Mouse (Mus musculus) thymus, adult 2 months (tissue): ENCODE results near the gene Naif1. TPM values are rescaled to one million over a fixed set of nuclear protein-coding genes. Genes with fewer than 3 reads are reported as not detected.

Experiments
- DNase-seq: peaks from one replicate; pipeline ENCODE4 v3.0.0; 2021
- H3K27ac ChIP-seq: fragments of 200-500 bp; 2 replicates; pipeline ENCODE4 v1.5.1; 2012; ENCODE audit warnings: low read length, control low read depth; ENCODE audit not compliant: control insufficient read depth, insufficient read depth
- H3K27me3 ChIP-seq: fragments of 200-500 bp; 2 replicates; pipeline ENCODE4 v1.6.1; 2012; ENCODE audit warnings: mild to moderate bottlenecking, low read length, moderate library complexity, mixed read lengths; ENCODE audit not compliant: control insufficient read depth, insufficient read depth
- H3K36me3 ChIP-seq: fragments of 200-500 bp; 2 replicates; pipeline ENCODE4 v1.6.1; 2012; ENCODE audit warnings: mild to moderate bottlenecking, low read length, moderate library complexity; ENCODE audit not compliant: control insufficient read depth, insufficient read depth
- H3K4me1 ChIP-seq: fragments of 200-500 bp; replicated peaks from 2 replicates; pipeline ENCODE4 v1.6.1; 2012; ENCODE audit warnings: low read length; ENCODE audit not compliant: control insufficient read depth, insufficient read depth
- H3K4me3 ChIP-seq: fragments of 200-500 bp; 2 replicates; pipeline ENCODE4 v1.5.1; 2012; ENCODE audit warnings: mild to moderate bottlenecking, low read length, control low read depth, moderate library complexity; ENCODE audit not compliant: control insufficient read depth, insufficient read depth
- CTCF ChIP-seq: fragments of 200-500 bp; IDR thresholded peaks from 2 replicates; pipeline ENCODE4 v1.5.1; 2012; ENCODE audit warnings: mild to moderate bottlenecking, control low read depth, low read length, moderate library complexity, borderline replicate concordance; ENCODE audit not compliant: control insufficient read depth, poor library complexity, insufficient read depth; ENCODE audit errors: extremely low read depth
- POLR2A ChIP-seq: fragments of 200-500 bp; IDR thresholded peaks from 2 replicates; pipeline ENCODE4 v1.6.1; 2012; ENCODE audit warnings: mild to moderate bottlenecking, low read length, control low read depth, moderate library complexity; ENCODE audit not compliant: control insufficient read depth, poor library complexity, insufficient read depth; ENCODE audit errors: extremely low read depth
- WGBS: fragments of 180-500 bp; shearing (Covaris S2); methylation state at CpG from one replicate; pipeline ENCODE4 v1.1.7; 2018; 5-methylcytosine and 5-hydroxymethylcytosine counted together
- polyA plus RNA-seq: library from polyadenylated mRNA; depleted of rRNA; stranded (reverse); fragments of >200 nt; gene quantifications from 2 replicates; pipeline ENCODE4 v1.2.3, GENCODE M21; 2012

The Naif1 gene
- polyA plus RNA-seq, 1 experiment, result 8.8 TPM

DNA sequence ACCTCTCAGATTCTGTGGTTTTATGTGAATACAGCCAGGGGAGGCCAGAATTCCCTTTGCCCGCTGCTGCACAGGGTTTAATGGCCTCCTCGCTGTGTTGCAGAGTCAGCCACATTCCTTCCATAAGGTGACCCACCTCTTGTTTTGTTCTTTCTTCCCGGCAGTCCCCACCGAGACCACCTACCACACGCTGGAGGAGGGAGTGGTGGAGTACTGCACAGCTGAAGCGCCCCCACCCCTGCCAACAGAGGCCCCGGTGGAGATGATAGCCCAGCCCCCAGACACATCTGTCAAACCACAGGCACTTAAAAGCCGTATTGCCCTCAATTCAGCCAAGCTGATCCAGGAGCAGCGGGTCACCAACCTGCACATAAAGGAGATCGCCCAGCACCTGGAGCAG lies 4.4 kb downstream of the Naif1 start:
- H3K36me3 ChIP-seq, result no peaks in the 10 kb centered on the region
- H3K4me1 ChIP-seq, result peaks cover 27% of the 10 kb centered on the region
- WGBS, result 65% methylated on average over 10 of the region's 10 CpGs
- no peak overlapping the region for H3K27ac ChIP-seq
- H3K4me3 ChIP-seq, result no peak overlapping the region
- no peaks in the 10 kb centered on the region for H3K27me3 ChIP-seq
- no peak for DNase-seq
- TF ChIP-seq CTCF, result no peak
- no peak for TF ChIP-seq POLR2A

GRCm38 (mm10) chr2:32455101-32455500 lies 4.8 kb downstream of the Naif1 start:
- Histone ChIP-seq H3K4me3 (no peak overlapping the region), H3K36me3 (no peaks in the 10 kb centered on the region), H3K4me1 (peaks cover 24% of the 10 kb centered on the region), H3K27ac (no peak overlapping the region), H3K27me3 (no peaks in the 10 kb centered on the region)
- no peak for TF ChIP-seq POLR2A
- TF ChIP-seq CTCF, result no peak
- WGBS, result 96% methylated on average over 8 of the region's 8 CpGs
- no peak for DNase-seq

GRCm38 (mm10) chr2:32458300-32458699 lies 8.0 kb downstream of the Naif1 start:
- TF ChIP-seq POLR2A (no peak), CTCF (no peak)
- Histone ChIP-seq H3K27me3 (no peaks in the 10 kb centered on the region), H3K4me1 (peaks cover 7% of the 10 kb centered on the region), H3K27ac (no peak overlapping the region), H3K4me3 (no peak overlapping the region), H3K36me3 (no peaks in the 10 kb centered on the region)
- DNase-seq, result no peak
- WGBS, result 91% methylated on average over 2 of the region's 2 CpGs

DNA sequence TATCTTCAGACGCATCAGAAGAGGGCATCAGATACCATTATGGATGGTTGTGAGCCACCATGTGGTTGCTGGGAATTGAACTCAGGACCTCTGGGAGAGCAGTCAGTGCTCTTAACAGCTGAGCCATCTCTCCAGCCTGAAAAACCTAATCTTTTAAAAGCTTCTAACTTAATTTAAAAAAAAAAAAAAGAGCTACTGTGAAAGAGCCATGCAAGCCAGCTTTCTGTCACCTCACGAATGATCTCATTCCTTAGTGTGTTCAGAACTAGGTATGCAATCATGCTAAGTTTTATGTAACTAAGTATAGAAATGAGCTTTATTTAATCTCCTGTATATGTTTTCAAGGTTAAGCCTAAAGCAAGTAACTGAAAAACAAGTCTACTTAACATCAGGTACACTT lies 9.4 kb downstream of the Naif1 start:
- WGBS, result 98% methylated on average over 2 of the region's 2 CpGs
- Histone ChIP-seq H3K27ac (no peak overlapping the region), H3K36me3 (no peaks in the 10 kb centered on the region), H3K4me3 (no peak overlapping the region), H3K4me1 (peaks cover 8% of the 10 kb centered on the region), H3K27me3 (no peaks in the 10 kb centered on the region)
- DNase-seq, result no peak
- TF ChIP-seq CTCF, result no peak
- TF ChIP-seq POLR2A, result no peak

DNA sequence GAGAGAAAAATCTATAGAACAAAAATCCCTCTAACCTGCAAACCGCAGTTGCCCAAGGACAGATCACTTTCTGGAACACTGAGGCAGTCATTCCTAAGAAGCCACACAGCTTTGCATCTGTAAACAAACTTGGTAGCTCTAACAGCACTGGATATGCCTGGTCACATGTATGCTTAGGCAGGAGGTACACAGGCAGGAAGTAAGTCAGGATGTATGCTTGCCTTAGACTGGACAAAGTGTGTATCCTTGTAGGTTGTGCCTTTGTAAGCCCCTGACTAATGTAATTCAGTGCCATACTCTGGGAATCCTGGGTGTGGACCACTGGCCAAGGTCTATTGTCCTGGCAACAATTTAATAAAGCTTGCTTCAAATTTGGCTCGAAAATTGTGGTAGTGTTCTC lies 13.5 kb downstream of the Naif1 start:
- Histone ChIP-seq H3K36me3 (no peaks in the 10 kb centered on the region), H3K27ac (no peak overlapping the region), H3K27me3 (no peaks in the 10 kb centered on the region), H3K4me1 (peaks cover 4% of the 10 kb centered on the region), H3K4me3 (no peak overlapping the region)
- 77% methylated on average over 2 of the region's 2 CpGs for WGBS
- no peak for DNase-seq
- TF ChIP-seq CTCF, result no peak
- TF ChIP-seq POLR2A, result no peak

GRCm38 (mm10) chr2:32464212-32464891 lies 14.1 kb downstream of the Naif1 start:
- 18% methylated on average over 6 of the region's 6 CpGs for WGBS
- Histone ChIP-seq H3K4me3 (no peak overlapping the region), H3K27ac (no peak overlapping the region), H3K27me3 (no peaks in the 10 kb centered on the region), H3K4me1 (peaks cover 4% of the 10 kb centered on the region), H3K36me3 (no peaks in the 10 kb centered on the region)
- TF ChIP-seq POLR2A (no peak), CTCF (no peak)
- no peak for DNase-seq
